Mouse (Mus musculus) lung, embryonic 14.5 days (tissue): ENCODE results near the gene Rmnd5b. TPM values are rescaled to one million over a fixed set of nuclear protein-coding genes. Genes with fewer than 3 reads are reported as not detected.

ENCODE experiments used
- ATAC-seq: fragments of 200-750 bp; cut with Nextera tagmentation; 2 replicates; pipeline ENCODE4 v1.8.0; 2017; ENCODE audit warnings: mild to moderate bottlenecking, moderate TSS enrichment, moderate library complexity; ENCODE audit not compliant: insufficient read depth
- DNase-seq: peaks from one replicate; pipeline ENCODE4 v3.0.0-alpha.2; 2015
- H3K27ac ChIP-seq: fragments of 300-500 bp; sonication (generic); 2 replicates; pipeline ENCODE4 v1.5.1; 2014; ENCODE audit warnings: low read depth, mild to moderate bottlenecking, moderate library complexity
- H3K27me3 ChIP-seq: fragments of 300-500 bp; sonication (generic); 2 replicates; pipeline ENCODE4 v1.6.1; 2014; ENCODE audit warnings: low read length, control low read depth; ENCODE audit not compliant: insufficient read depth
- H3K36me3 ChIP-seq: fragments of 300-500 bp; sonication (generic); 2 replicates; pipeline ENCODE4 v1.6.1; 2014; ENCODE audit warnings: control low read depth; ENCODE audit not compliant: insufficient read depth
- H3K4me1 ChIP-seq: fragments of 300-500 bp; sonication (generic); 2 replicates; pipeline ENCODE4 v1.6.1; 2014; ENCODE audit warnings: antibody characterized with exemption, control low read depth; ENCODE audit not compliant: insufficient read depth
- H3K4me2 ChIP-seq: fragments of 300-500 bp; sonication (generic); 2 replicates; pipeline ENCODE4 v1.6.1; 2014; ENCODE audit warnings: mild to moderate bottlenecking
- H3K4me3 ChIP-seq: fragments of 300-500 bp; sonication (generic); 2 replicates; pipeline ENCODE4 v1.5.1; 2014; ENCODE audit warnings: low read depth, low read length
- H3K9ac ChIP-seq: fragments of 300-500 bp; sonication (generic); 2 replicates; pipeline ENCODE4 v1.6.1; 2014
- H3K9me3 ChIP-seq: fragments of 300-500 bp; sonication (generic); 2 replicates; pipeline ENCODE4 v1.6.1; 2016; ENCODE audit warnings: low read depth, low read length, control low read depth
- CTCF ChIP-seq: IDR thresholded peaks from 2 replicates; pipeline ENCODE4 v1.5.1; 2016; ENCODE audit warnings: antibody characterized with exemption, low read depth
- WGBS: fragments of 180-500 bp; shearing (Covaris S2); extraction: QIAGEN DNeasy Blood & Tissue Kit; methylation state at CpG from one replicate; pipeline ENCODE4 v1.1.7; 2014; 5-methylcytosine and 5-hydroxymethylcytosine counted together
- polyA plus RNA-seq: library from polyadenylated mRNA; unstranded; fragments of >200 nt; fragmentation: Nextera tagmentation; extraction: Ambion mirVana; gene quantifications from 2 replicates; pipeline ENCODE4 v1.2.1, GENCODE M21; 2014

Gene Rmnd5b
- polyA plus RNA-seq, 1 experiment from 2014 or later = 43.6 TPM

GRCm38 (mm10) chr11:51644217-51644616, 8.5 kb upstream of the Rmnd5b start:
- no peaks in the 10 kb centered on the region; the same call in 1 of the 2 replicates for H3K27me3 ChIP-seq
- H3K4me1 ChIP-seq = peaks cover 8% of the 10 kb centered on the region; the same call in 1 of the 2 replicates
- peaks cover 33% of the 10 kb centered on the region for H3K36me3 ChIP-seq
- no peak overlapping the region for H3K4me3 ChIP-seq
- ATAC-seq = no peak
- H3K27ac ChIP-seq = no peak overlapping the region
- no peaks in the 10 kb centered on the region for H3K9me3 ChIP-seq
- 75% methylated on average over 16 of the region's 16 CpGs for WGBS
- H3K4me2 ChIP-seq = peak overlapping the region; percentile 1; the same call in 1 of the 2 replicates
- no peak overlapping the region for H3K9ac ChIP-seq
- no peak for DNase-seq
- TF ChIP-seq CTCF = no peak

GRCm38 (mm10) chr11:51643761-51644160, 8.1 kb upstream of the Rmnd5b start:
- Histone ChIP-seq H3K9ac (no peak overlapping the region; the same call in 1 of the 2 replicates), H3K36me3 (peaks cover 33% of the 10 kb centered on the region), H3K4me3 (no peak overlapping the region), H3K27ac (peak overlapping the region; percentile 18; the same call in 1 of the 2 replicates), H3K4me1 (peaks cover 3% of the 10 kb centered on the region; the same call in 1 of the 2 replicates), H3K4me2 (peak overlapping the region; percentile 1; the same call in 1 of the 2 replicates), H3K9me3 (no peaks in the 10 kb centered on the region), H3K27me3 (no peaks in the 10 kb centered on the region; the same call in 1 of the 2 replicates)
- WGBS = 47% methylated on average over 15 of the region's 15 CpGs
- DNase-seq (no peak), ATAC-seq (no peak)
- TF ChIP-seq CTCF = no peak

GRCm38 (mm10) chr11:51643202-51643601, 7.5 kb upstream of the Rmnd5b start:
- H3K9me3 ChIP-seq = no peaks in the 10 kb centered on the region
- H3K27me3 ChIP-seq = no peaks in the 10 kb centered on the region; the same call in 1 of the 2 replicates
- H3K9ac ChIP-seq = no peak overlapping the region
- H3K4me1 ChIP-seq = no peaks in the 10 kb centered on the region
- H3K4me3 ChIP-seq = no peak overlapping the region
- 68% methylated on average over 9 of the region's 9 CpGs for WGBS
- DNase-seq (no peak), ATAC-seq (no peak)
- no peak for TF ChIP-seq CTCF
- peaks cover 33% of the 10 kb centered on the region for H3K36me3 ChIP-seq
- no peak overlapping the region for H3K4me2 ChIP-seq
- H3K27ac ChIP-seq = no peak overlapping the region

- ATAC-seq = no peak
Measured at GRCm38 (mm10) chr11:51640748-51641147, 5.1 kb upstream of the Rmnd5b start.

GRCm38 (mm10) chr11:51638497-51638896, 2.8 kb upstream of the Rmnd5b start:
- no peak overlapping the region for H3K9ac ChIP-seq
- no peaks in the 10 kb centered on the region for H3K4me1 ChIP-seq
- H3K4me2 ChIP-seq = no peak overlapping the region
- no peaks in the 10 kb centered on the region for H3K27me3 ChIP-seq
- H3K9me3 ChIP-seq = no peaks in the 10 kb centered on the region
- ATAC-seq = no peak
- peak overlapping the region; percentile 13; the same call in 1 of the 2 replicates for H3K27ac ChIP-seq
- 69% methylated on average over 5 of the region's 5 CpGs for WGBS
- peaks cover 11% of the 10 kb centered on the region; the same call in 1 of the 2 replicates for H3K36me3 ChIP-seq
- H3K4me3 ChIP-seq = no peak overlapping the region
- no peak for DNase-seq
- no peak for TF ChIP-seq CTCF

More at GRCm38 (mm10) chr11:51640748-51641147, 5.1 kb upstream of the Rmnd5b start:
- Histone ChIP-seq H3K4me3 (no peak overlapping the region), H3K27me3 (no peaks in the 10 kb centered on the region; the same call in 1 of the 2 replicates), H3K4me1 (no peaks in the 10 kb centered on the region), H3K27ac (no peak overlapping the region), H3K9ac (no peak overlapping the region), H3K36me3 (peaks cover 30% of the 10 kb centered on the region), H3K4me2 (no peak overlapping the region), H3K9me3 (no peaks in the 10 kb centered on the region)
- no peak for DNase-seq
- 66% methylated on average over 7 of the region's 7 CpGs for WGBS
- no peak for TF ChIP-seq CTCF

GRCm38 (mm10) chr11:51637971-51638414, 2.3 kb upstream of the Rmnd5b start:
- Histone ChIP-seq H3K4me1 (no peaks in the 10 kb centered on the region), H3K36me3 (peaks cover 6% of the 10 kb centered on the region; the same call in 1 of the 2 replicates), H3K4me3 (no peak overlapping the region), H3K9me3 (no peaks in the 10 kb centered on the region), H3K27me3 (no peaks in the 10 kb centered on the region), H3K9ac (no peak overlapping the region), H3K4me2 (peak overlapping the region; percentile 36), H3K27ac (peak overlapping the region; percentile 13)
- DNase-seq (peak; percentile 76), ATAC-seq (peak; percentile 25; the same call in 1 of the 2 replicates)
- TF ChIP-seq CTCF = no peak
- WGBS = 4% methylated on average over 17 of the region's 17 CpGs

- peak; percentile 77 for TF ChIP-seq CTCF
- H3K27me3 ChIP-seq = no peaks in the 10 kb centered on the region
- peak overlapping the region; percentile 63 for H3K4me3 ChIP-seq
- H3K4me1 ChIP-seq = no peaks in the 10 kb centered on the region
- 2% methylated on average over 6 of the region's 6 CpGs for WGBS
- H3K4me2 ChIP-seq = peak overlapping the region; percentile 83
- H3K9me3 ChIP-seq = no peaks in the 10 kb centered on the region
- ATAC-seq = 0 out of 2 replicates have a peak, but pooled peaks have one; percentile 32
- peak overlapping the region; percentile 86 for H3K27ac ChIP-seq
- DNase-seq = peak; percentile 88
- H3K36me3 ChIP-seq = no peaks in the 10 kb centered on the region
- H3K9ac ChIP-seq = peak overlapping the region; percentile 64
Measured at GRCm38 (mm10) chr11:51636323-51636684, 608 bp upstream of the Rmnd5b start.
